8 mouse cellular contexts compared by ENCODE assay signal in the genomic region with DNA sequence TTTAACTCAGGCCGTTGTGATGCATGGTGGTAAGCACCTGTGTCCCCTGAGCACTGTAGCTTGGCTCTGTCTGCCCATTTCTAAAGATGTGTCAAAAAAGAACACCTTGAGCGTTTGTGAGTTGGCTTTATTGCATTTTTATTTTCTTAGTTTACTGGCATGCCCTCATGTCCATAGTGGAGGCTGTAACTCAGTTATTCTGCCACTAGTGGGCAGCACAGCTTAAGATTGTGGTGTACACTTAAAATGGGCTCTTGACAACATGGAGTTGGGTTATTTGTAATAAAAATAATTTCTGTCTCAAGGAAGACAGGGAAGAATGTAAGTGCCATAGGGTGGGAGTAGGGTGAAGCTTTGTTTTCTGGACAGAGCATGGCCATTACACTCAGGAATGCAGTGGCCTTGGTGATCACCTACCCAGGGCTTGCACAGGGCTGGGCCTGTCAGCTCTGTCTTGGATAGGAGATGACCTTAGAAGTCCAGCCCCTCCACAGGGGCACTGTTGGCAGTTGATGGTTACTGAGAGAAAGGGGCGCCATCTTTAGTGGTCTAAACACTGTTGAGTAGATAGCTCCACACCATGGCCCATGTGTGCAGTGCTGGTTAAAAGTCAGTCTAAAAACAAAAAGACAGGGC. TPM values are rescaled to one million over a fixed set of nuclear protein-coding genes. Genes with fewer than 3 reads are reported as not detected.
DNase-seq lines count a peak whose midpoint lies in the region; ATAC-seq and TF ChIP-seq lines count a peak whose summit lies in the region.

No protein-coding gene starts in this region.

- no peaks in the 10 kb centered on the region for H3K27me3 ChIP-seq in intestine, postnatal 0 days (replicated peaks; ENCODE audit: control insufficient read depth, insufficient read depth, low read length)

- no peaks in the 10 kb centered on the region for H3K9me3 ChIP-seq in intestine, postnatal 0 days (ENCODE audit: control insufficient read depth)

- H3K4me3 ChIP-seq in intestine, postnatal 0 days (ENCODE audit: low read depth, low read length) = no peak overlapping the region

- H3K4me2 ChIP-seq in intestine, postnatal 0 days (replicated peaks; ENCODE audit: low read depth) = no peak overlapping the region

- no peaks in the 10 kb centered on the region for H3K4me1 ChIP-seq in intestine, postnatal 0 days (replicated peaks; ENCODE audit: control insufficient read depth, insufficient read depth, low read length)

- H3K36me3 ChIP-seq in intestine, postnatal 0 days (ENCODE audit: control insufficient read depth, insufficient read depth) = peaks cover 70% of the 10 kb centered on the region

- ATAC-seq in intestine, postnatal 0 days = peak; percentile 38; the same call in 1 of the 2 replicates

- WGBS in intestine, postnatal 0 days = 81% methylated on average over 3 of the region's 3 CpGs

- intact Hi-C loops in left cerebral cortex, postnatal 14 days (cut with DNase I) = loop anchor here (1.0 kb wide), 1 partner anchor 89 kb away; the partner anchor contains the start of gene Parl

- peak; percentile 59 to 61 for DNase-seq in left cerebral cortex, postnatal 14 days (ENCODE audit: low spot score in 2 of 2)
- no peak for DNase-seq in left cerebral cortex, adult 8-10 months (ENCODE audit: low spot score in 2 of 2)
- peak; percentile 58 for DNase-seq in ES-CJ7 (ENCODE audit: low read depth, low spot score)
- DNase-seq in adrenal gland, adult 2 months = peak; percentile 57
- DNase-seq in embryo, embryonic 11 days = peak; percentile 64
- peak; percentile 34 for DNase-seq in lung, postnatal 25 days (ENCODE audit: low spot score)
- no peak for DNase-seq in frontal cortex, postnatal 14 days (ENCODE audit: low spot score in 2 of 2)

- no peak overlapping the region for H3K9ac ChIP-seq in intestine, postnatal 0 days (ENCODE audit: low read depth, low read length)

- peak; percentile 81 for TF ChIP-seq CTCF in intestine, postnatal 0 days (IDR thresholded peaks at IDR 0.05; ENCODE audit: low read depth)

- H3K27ac ChIP-seq in intestine, postnatal 0 days (ENCODE audit: low read depth, low read length) = no peak overlapping the region

RNA-seq across cellular contexts. Expression of gene Map6d1, which starts 27.4 kb away (rescaled TPM):
- 10 to 100 TPM; 43.6 to 47.6 TPM for total RNA-seq in left cerebral cortex, postnatal 14 days (2021)
- 10 to 100 TPM; 34.4 to 42.8 (median 37.9) TPM for total RNA-seq in left cerebral cortex, adult 8-10 months (2022)
- total RNA-seq in adrenal gland, adult 2 months (2021) = 10 to 100 TPM in 1 of 2 experiments, 1 to 10 TPM in 1; 1.1 to 10.2 TPM
- 7.8 and 11.2 TPM in 2 replicates for polyA plus RNA-seq in adrenal gland, adult 2 months (2012; rRNA removed)
- polyA plus RNA-seq in intestine, postnatal 0 days (2015; fragmentation: Nextera tagmentation; extraction: Ambion mirVana) = 0.09 and 0.10 TPM in 2 replicates

Comparison
In these comparisons a context has a peak if more than half of its experiments do, and no peak if none do; other contexts are left out.
1. DNase-seq: peak in left cerebral cortex, postnatal 14 days (2 of 2), ES-CJ7 (single experiment), adrenal gland, adult 2 months (single experiment), embryo, embryonic 11 days (single experiment) and lung, postnatal 25 days (single experiment); none in left cerebral cortex, adult 8-10 months (0 of 2) and frontal cortex, postnatal 14 days (0 of 2).